Mouse (Mus musculus) lung, postnatal 25 days (tissue): ENCODE measurements around the gene Casq2.

Experiments used
- DNase-seq: peaks from one replicate; pipeline ENCODE4 v3.0.0; 2022; ENCODE audit warnings: low spot score

The Casq2 gene

GRCm38 (mm10) chr3:102194291-102195051 is 108.3 kb downstream of the Casq2 start:
- no peak for DNase-seq

DNA sequence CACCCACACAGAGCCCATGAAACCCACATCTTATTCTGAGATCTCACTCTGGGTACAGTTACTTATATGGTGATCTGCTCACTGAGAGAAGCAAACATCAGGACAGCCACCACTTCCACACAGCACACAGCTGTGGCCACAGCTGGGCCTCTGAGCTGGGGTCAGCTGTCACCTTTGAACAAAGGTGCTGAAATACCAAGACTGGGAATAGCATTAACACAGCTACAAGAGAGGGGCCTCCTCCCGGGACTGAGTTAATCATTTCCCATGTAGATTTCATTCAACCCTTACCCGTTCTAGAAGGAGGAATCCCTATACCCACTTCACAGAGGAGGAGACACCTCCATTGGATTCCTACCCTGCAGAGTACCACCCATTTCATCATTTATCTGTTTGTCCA is 109.5 kb downstream of the Casq2 start:
- no peak for DNase-seq
